Mouse (Mus musculus) ES-Bruce4 (cell line): ENCODE data around the gene Ica1.

Experiments
- CTCF ChIP-seq: IDR thresholded peaks from one replicate; pipeline ENCODE4 v1.8.1; 2011; ENCODE audit warnings: low read depth, low read length
- EP300 ChIP-seq: IDR thresholded peaks from 2 replicates; pipeline ENCODE4 v1.6.1; 2011; ENCODE audit warnings: low read depth, low read length; ENCODE audit not compliant: insufficient read depth
- POLR2A ChIP-seq: IDR thresholded peaks from one replicate; pipeline ENCODE4 v1.8.1; 2011; ENCODE audit warnings: low read length; ENCODE audit not compliant: insufficient read depth

DNA sequence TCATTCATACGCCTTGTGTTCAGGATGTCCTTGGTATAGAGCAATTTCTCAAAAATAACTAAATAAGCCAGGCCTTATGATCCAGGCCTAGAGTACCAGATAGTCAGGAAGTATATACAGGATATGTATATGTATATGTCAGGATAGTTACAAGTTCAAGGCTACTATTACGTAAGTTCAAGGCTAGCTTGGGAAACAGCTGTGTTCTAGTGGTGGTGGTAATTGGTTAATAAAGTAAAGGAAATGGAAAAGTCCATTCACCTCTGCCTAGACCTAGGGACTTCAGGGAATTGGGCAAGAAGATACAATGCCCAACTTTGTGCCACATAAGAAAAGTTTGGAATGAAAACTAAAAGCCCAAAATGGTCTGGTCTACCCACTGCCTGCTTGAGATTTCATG is 61.7 kb downstream of the Ica1 start:
- no peak for TF ChIP-seq CTCF
- TF ChIP-seq POLR2A: no peak
- TF ChIP-seq EP300: no peak
